Mouse (Mus musculus): Measurements from ENCODE around the gene Prune2.

- TF ChIP-seq CTCF (IDR thresholded peaks at IDR 0.05; ENCODE audit: extremely low read depth, insufficient read depth, low read length), result no peak
- no peak for TF ChIP-seq POLR2A (IDR thresholded peaks at IDR 0.05; ENCODE audit: extremely low read depth, insufficient read depth, low read length)
These were observed 199.3 kb downstream of the Prune2 start for GRCm38 (mm10) chr19:17155216-17155615.
